Mouse (Mus musculus): ENCODE results near the gene Lgals4. TPM values are rescaled to one million over a fixed set of nuclear protein-coding genes. Genes with fewer than 3 reads are reported as not detected.
"Not testable (repeated sequence)": the region's sequence is repeated elsewhere in the genome, so short reads cannot be mapped to it uniquely, and the experiment has no call there.

Lgals4 gene
- polyA plus RNA-seq, 1 experiment: 0.25 TPM

DNA sequence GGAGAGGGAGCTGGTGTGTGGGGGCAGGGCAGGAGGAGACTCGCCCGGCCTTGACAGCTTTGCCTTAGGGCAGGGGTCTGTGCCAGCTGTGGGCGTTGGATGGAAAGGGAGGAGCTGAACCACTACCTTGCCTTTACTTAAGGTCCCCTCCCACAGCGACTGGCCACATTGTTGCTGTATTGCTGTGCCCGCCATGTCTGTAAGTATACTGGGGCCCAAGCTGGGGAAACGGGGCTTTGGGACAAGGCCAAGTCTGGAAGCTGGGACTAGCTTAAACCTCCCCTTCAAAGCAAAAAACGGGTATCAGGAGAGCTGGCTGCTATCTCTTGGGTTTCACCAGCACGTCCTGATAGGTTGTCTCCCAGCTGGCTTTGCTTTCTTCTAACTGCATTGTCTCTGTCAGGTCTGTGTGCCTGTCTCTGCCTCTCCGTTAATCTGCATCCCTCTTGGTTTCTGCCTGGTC lies 30.7 kb downstream of the Lgals4 start:
- H3K79me2 ChIP-seq (ENCODE audit: control insufficient read depth, insufficient read depth): no peaks in the 10 kb centered on the region
- no peak overlapping the region for H3K4me3 ChIP-seq (ENCODE audit: insufficient read depth, poor library complexity, severe bottlenecking)
- H3K36me3 ChIP-seq (ENCODE audit: control insufficient read depth, insufficient read depth): no peaks in the 10 kb centered on the region
- H3K79me3 ChIP-seq (ENCODE audit: low read depth): no peaks in the 10 kb centered on the region
- no peak overlapping the region for H3ac ChIP-seq (ENCODE audit: control insufficient read depth, insufficient read length, low read depth)
- H3K27me3 ChIP-seq (ENCODE audit: control insufficient read depth, insufficient read depth, insufficient read length): no peaks in the 10 kb centered on the region
- TF ChIP-seq MYOD1 (IDR thresholded peaks at IDR 0.05; ENCODE audit: control insufficient read depth, insufficient read length, low read depth): no peak
- TF ChIP-seq FOSL1 (IDR thresholded peaks at IDR 0.05; ENCODE audit: insufficient read depth, low read length, poor library complexity, severe bottlenecking): no peak
- no peak for TF ChIP-seq USF1 (IDR thresholded peaks at IDR 0.05; ENCODE audit: low read depth)

DNA sequence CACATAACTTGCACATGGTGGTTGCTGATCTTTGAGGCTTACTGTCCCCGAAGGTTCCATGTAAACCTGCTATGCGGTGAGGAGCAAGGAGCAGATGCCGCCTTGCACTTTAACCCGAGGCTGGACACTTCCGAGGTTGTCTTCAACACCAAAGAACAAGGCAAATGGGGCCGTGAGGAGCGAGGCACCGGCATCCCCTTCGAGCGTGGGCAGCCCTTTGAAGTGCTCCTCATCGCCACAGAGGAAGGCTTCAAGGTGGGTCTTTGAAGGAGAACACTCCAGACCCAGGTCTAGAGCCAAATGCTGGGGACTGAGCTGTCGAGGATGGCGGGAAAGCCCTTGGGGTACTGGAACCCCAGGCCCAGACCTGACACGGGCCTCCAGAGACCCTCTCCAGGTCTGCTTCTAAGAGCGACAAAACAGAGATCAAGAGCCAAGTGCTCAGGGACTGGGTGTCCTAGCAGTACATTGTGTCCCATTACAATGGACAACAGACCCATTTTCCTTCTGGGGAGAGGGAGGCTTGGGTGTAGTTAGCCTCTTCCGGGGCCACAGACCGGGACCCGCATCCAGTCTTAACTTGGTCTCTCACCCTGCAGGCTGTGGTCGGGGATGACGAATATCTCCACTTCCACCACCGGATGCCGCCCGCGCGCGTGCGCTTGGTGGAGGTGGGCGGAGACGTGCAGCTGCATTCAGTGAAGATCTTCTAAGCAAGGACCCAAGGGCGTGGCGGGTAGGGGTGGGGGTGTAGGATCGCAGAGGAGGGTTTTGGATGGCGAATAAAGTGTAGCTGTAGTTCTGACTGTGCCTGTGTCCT lies 32.0 kb downstream of the Lgals4 start:
- Histone ChIP-seq H3K36me3 (ENCODE audit: control insufficient read depth, insufficient read depth) (no peaks in the 10 kb centered on the region), H3K79me2 (ENCODE audit: control insufficient read depth, insufficient read depth) (no peaks in the 10 kb centered on the region), H3K79me3 (ENCODE audit: low read depth) (no peaks in the 10 kb centered on the region), H3K4me3 (ENCODE audit: insufficient read depth, poor library complexity, severe bottlenecking) (no peak overlapping the region), H3K27me3 (ENCODE audit: control insufficient read depth, insufficient read depth, insufficient read length) (no peaks in the 10 kb centered on the region), H3ac (ENCODE audit: control insufficient read depth, insufficient read length, low read depth) (no peak overlapping the region)
- TF ChIP-seq CTCF (IDR thresholded peaks at IDR 0.05; ENCODE audit: control insufficient read depth, insufficient read depth, insufficient read length) (no peak), MYOD1 (IDR thresholded peaks at IDR 0.05; ENCODE audit: control insufficient read depth, insufficient read length, low read depth) (no peak), USF1 (IDR thresholded peaks at IDR 0.05; ENCODE audit: low read depth) (no peak), MYOG (IDR thresholded peaks at IDR 0.05; ENCODE audit: control insufficient read depth, extremely low read depth, insufficient read length) (no peak), FOSL1 (IDR thresholded peaks at IDR 0.05; ENCODE audit: insufficient read depth, low read length, poor library complexity, severe bottlenecking) (no peak), MAX (IDR thresholded peaks at IDR 0.05) (no peak), CEBPB (IDR thresholded peaks at IDR 0.05; ENCODE audit: low read depth) (no peak)

DNA sequence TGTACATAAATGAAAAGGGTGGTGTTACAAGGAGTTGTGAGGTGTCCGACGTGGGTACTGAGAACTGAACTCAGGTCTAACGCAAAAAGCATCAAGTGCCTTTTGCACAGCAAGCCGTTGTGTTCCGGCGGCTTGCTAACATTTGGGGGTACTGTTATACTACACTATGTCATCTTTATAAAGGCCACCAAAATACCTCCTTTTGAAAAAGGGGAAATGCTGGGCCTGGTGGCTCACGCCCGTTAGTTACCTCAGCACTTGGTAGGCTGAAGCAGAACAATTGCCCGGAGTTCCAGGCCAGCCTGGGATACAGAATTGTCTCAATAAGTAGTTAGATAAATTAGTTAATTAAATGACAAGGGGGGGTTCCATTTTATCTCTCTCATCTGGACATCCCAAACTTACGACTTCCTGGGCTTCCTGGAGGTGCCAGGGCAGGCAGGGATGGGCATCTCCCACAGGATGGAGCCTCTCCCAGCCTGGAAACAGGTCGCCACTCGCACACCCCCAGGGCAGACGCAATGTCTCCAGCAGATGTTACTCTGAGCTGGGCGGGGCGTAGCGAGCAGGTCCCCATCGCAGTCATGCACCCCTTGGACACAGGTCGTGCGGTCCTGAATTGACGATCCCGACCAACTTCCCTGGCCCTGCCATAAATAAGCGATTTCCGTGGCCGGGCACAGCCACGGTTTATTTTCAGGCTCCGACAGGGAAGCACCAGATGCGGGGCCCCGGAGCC lies 33.3 kb downstream of the Lgals4 start:
- Histone ChIP-seq H3K36me3 (ENCODE audit: control insufficient read depth, insufficient read depth) (no peaks in the 10 kb centered on the region), H3K27me3 (ENCODE audit: control insufficient read depth, insufficient read depth, insufficient read length) (no peaks in the 10 kb centered on the region), H3ac (ENCODE audit: control insufficient read depth, insufficient read length, low read depth) (no peak overlapping the region), H3K79me2 (ENCODE audit: control insufficient read depth, insufficient read depth) (no peaks in the 10 kb centered on the region), H3K4me3 (ENCODE audit: insufficient read depth, poor library complexity, severe bottlenecking) (no peak overlapping the region), H3K79me3 (ENCODE audit: low read depth) (no peaks in the 10 kb centered on the region)
- no peak for TF ChIP-seq MYOD1 (IDR thresholded peaks at IDR 0.05; ENCODE audit: control insufficient read depth, insufficient read length, low read depth)
- TF ChIP-seq MAX (IDR thresholded peaks at IDR 0.05): no peak
- TF ChIP-seq CTCF (IDR thresholded peaks at IDR 0.05; ENCODE audit: control insufficient read depth, insufficient read depth, insufficient read length): no peak

- not testable (repeated sequence) for H3K36me3 ChIP-seq (ENCODE audit: control insufficient read depth, insufficient read depth); H3K27me3 ChIP-seq (ENCODE audit: control insufficient read depth, insufficient read depth, insufficient read length); H3K79me2 ChIP-seq (ENCODE audit: control insufficient read depth, insufficient read depth); H3ac ChIP-seq (ENCODE audit: control insufficient read depth, insufficient read length, low read depth); H3K79me3 ChIP-seq (ENCODE audit: low read depth); H3K4me3 ChIP-seq (ENCODE audit: insufficient read depth, poor library complexity, severe bottlenecking)
- TF ChIP-seq CTCF (IDR thresholded peaks at IDR 0.05; ENCODE audit: control insufficient read depth, insufficient read depth, insufficient read length): peak; percentile 66
Measured at GRCm38 (mm10) chr7:28867508-28868340, 34.1 kb downstream of the Lgals4 start.

DNA sequence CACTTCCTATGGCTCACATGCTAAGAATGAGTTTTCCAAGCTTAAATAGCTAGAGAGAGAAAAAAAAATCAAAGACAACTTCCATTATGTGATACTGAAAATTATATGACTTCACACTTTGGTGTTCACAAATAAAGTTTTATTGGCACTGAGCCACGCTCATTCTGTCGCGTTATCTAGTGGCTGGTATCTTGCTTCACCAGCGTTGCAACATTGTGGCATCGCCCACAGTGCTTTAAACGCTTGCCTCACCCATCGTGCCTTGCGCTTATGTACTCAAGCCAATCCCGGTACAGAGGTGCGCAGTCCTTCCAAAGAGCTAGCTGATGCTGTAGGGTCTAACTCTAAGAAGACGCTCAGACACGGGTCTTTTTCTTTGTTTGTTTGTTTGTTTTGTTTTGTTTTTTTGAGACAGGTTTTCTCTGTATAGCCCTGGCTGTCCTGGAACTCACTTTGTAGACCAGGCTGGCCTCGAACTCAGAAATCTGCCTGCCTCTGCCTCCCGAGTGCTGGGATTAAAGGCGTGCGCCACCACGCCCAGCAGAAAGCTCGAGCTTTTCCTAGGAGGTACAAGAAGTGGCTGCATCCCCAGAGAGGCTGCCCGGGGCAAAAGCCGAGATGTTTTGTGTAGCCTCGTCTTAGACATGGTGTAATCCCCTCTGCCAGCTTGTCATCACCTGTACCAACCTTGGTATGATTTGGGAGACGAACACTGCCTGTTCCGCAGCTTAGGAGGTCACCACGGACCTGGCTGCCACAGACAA lies 37.4 kb downstream of the Lgals4 start:
- H3K36me3 ChIP-seq (ENCODE audit: control insufficient read depth, insufficient read depth): no peaks in the 10 kb centered on the region
- no peak overlapping the region for H3ac ChIP-seq (ENCODE audit: control insufficient read depth, insufficient read length, low read depth)
- no peaks in the 10 kb centered on the region for H3K79me2 ChIP-seq (ENCODE audit: control insufficient read depth, insufficient read depth)
- no peak overlapping the region for H3K4me3 ChIP-seq (ENCODE audit: insufficient read depth, poor library complexity, severe bottlenecking)
- H3K79me3 ChIP-seq (ENCODE audit: low read depth): no peaks in the 10 kb centered on the region
- TF ChIP-seq MYOD1 (IDR thresholded peaks at IDR 0.05; ENCODE audit: control insufficient read depth, insufficient read length, low read depth): no peak
- TF ChIP-seq MYOG (IDR thresholded peaks at IDR 0.05; ENCODE audit: control insufficient read depth, extremely low read depth, insufficient read length): no peak
- no peak for TF ChIP-seq CEBPB (IDR thresholded peaks at IDR 0.05; ENCODE audit: low read depth)
- no peaks in the 10 kb centered on the region for H3K27me3 ChIP-seq (ENCODE audit: control insufficient read depth, insufficient read depth, insufficient read length)
